19 mouse cellular contexts compared by ENCODE assay signal in the genomic region with DNA sequence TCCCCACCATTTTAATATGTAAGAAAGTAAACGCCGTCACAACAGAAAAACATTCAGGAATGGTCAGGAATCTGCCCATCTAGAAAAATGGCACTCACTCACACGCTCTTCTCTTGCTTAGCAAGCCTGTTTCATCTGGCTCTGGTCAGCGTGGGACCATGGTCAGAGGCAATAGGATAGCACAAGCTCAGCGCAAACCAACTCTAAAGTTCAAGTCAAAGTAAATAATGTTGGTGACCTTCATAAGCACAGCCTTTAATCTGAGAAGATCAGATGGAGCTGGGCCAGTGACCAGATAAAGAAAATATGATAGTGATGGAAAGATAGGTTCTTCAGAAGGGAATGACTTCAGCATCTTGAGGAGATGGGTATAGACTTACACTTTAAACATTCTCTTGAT. TPM values are rescaled to one million over a fixed set of nuclear protein-coding genes. Genes with fewer than 3 reads are reported as not detected.
A peak's percentile ranks its signal among the peaks of the same experiment; 100 is the strongest.
DNase-seq lines count a peak whose midpoint lies in the region; ATAC-seq and TF ChIP-seq lines count a peak whose summit lies in the region.
"Had no signal": no experiment of that assay in that cellular context is flagged by ENCODE, and none has a peak within 500 bp of the region (broad histone marks: within the 10 kb centered on the region; RNA-seq: fewer than 3 reads in every experiment).

No protein-coding gene starts in this region.

- peaks cover 10% of the 10 kb centered on the region for H3K4me1 ChIP-seq in liver, adult 2 months (ENCODE audit: control insufficient read depth, insufficient read depth, low read length)
- H3K4me1 ChIP-seq in liver, embryonic 11.5 days (replicated peaks; ENCODE audit: control insufficient read depth, insufficient read depth, low read length) = peaks cover 14% of the 10 kb centered on the region

- no peak overlapping the region for H3K9ac ChIP-seq in liver, adult 2 months (ENCODE audit: low read depth, low read length)
- no peak overlapping the region for H3K9ac ChIP-seq in liver, embryonic 11.5 days (ENCODE audit: low read depth, low read length)

- no peak for DNase-seq in gastrocnemius, adult 2 months
- DNase-seq in gastrocnemius, postnatal 10 days = no peak
- peak; percentile 84 for DNase-seq in liver, adult 2 months (ENCODE audit: extremely low read depth, low read depth, low spot score)
- no peak for DNase-seq in liver, embryonic 11.5 days (ENCODE audit: low spot score)
- DNase-seq: adrenal gland, adult 2 months; adrenal gland, adult 8-10 months; adrenal gland, postnatal 10 days; adrenal gland, postnatal 14 days; adrenal gland, postnatal 25 days; adrenal gland, postnatal 36 days; B cell, adult 2 months; cerebellum, adult 11 months; cerebellum, adult 11-12 months; cerebellum, adult 18-20 months had no signal

- no peak overlapping the region for H3K4me3 ChIP-seq in gastrocnemius, adult 2 months
- H3K4me3 ChIP-seq in liver, adult 2 months (ENCODE audit: insufficient read depth, low read depth, low read length) = no peak overlapping the region
- no peak overlapping the region for H3K4me3 ChIP-seq in liver, embryonic 11.5 days (ENCODE audit: low read depth, low read length)

- H3K27ac ChIP-seq in gastrocnemius, adult 2 months = peak overlapping the region; percentile 1; the same call in 1 of the 2 replicates
- H3K27ac ChIP-seq in liver, adult 2 months (replicated peaks; ENCODE audit: insufficient read depth, low read depth, low read length) = no peak overlapping the region
- no peak overlapping the region for H3K27ac ChIP-seq in liver, embryonic 11.5 days (ENCODE audit: low read depth, low read length)

- intact Hi-C loops in gastrocnemius, adult 2 months (cut with DNase I) = no loop called here

- no peaks in the 10 kb centered on the region for H3K79me2 ChIP-seq in liver, adult 2 months (ENCODE audit: control insufficient read depth, insufficient read depth, low read length)

- no peak for ATAC-seq in liver, embryonic 11.5 days (replicated peaks; ENCODE audit: low FRiP score)
- ATAC-seq: activated CD4-positive, CD25-positive, alpha-beta regulatory T cell, adult 4 months; CD4-positive, CD25-positive, alpha-beta regulatory T cell, adult 4 months; Patski had no signal

- WGBS in liver, adult 2 months = 56% methylated on average over 5 of the region's 5 CpGs
- 85% methylated on average over 5 of the region's 5 CpGs for WGBS in liver, embryonic 11.5 days

- no peak for TF ChIP-seq CTCF in gastrocnemius, adult 2 months (IDR thresholded peaks at IDR 0.05)
- TF ChIP-seq CTCF in liver, adult 2 months (IDR thresholded peaks at IDR 0.05; ENCODE audit: low read depth, low read length) = no peak

- H3K27me3 ChIP-seq in liver, adult 2 months (ENCODE audit: control insufficient read depth, insufficient read depth, low read length) = no peaks in the 10 kb centered on the region
- no peaks in the 10 kb centered on the region for H3K27me3 ChIP-seq in liver, embryonic 11.5 days (replicated peaks; ENCODE audit: control insufficient read depth, insufficient read depth, low read length)
- H3K27me3 ChIP-seq: CH12.LX, Patski had no signal

- no peaks in the 10 kb centered on the region for H3K36me3 ChIP-seq in liver, adult 2 months (ENCODE audit: control insufficient read depth, insufficient read depth, low read length)
- H3K36me3 ChIP-seq in liver, embryonic 11.5 days (ENCODE audit: control insufficient read depth, insufficient read depth, low read length) = no peaks in the 10 kb centered on the region
- H3K36me3 ChIP-seq: G1E had no signal

- no peak overlapping the region for H3K4me2 ChIP-seq in liver, embryonic 11.5 days

- H3K9me3 ChIP-seq in liver, embryonic 11.5 days (ENCODE audit: control insufficient read depth, low read length) = no peaks in the 10 kb centered on the region
- H3K9me3 ChIP-seq: G1E had no signal

- no peak for TF ChIP-seq POLR2A in liver, adult 2 months (IDR thresholded peaks at IDR 0.05; ENCODE audit: extremely low read depth, insufficient read depth, low read length)

RNA-seq across cellular contexts. Expression of gene Mrvi1, which starts 37.9 kb away (rescaled TPM):
- 1 to 10 TPM; 4.1 to 4.7 TPM for total RNA-seq in gastrocnemius, adult 2 months (2021)
- total RNA-seq in gastrocnemius, postnatal 10 days (2021) = 1 to 10 TPM; 4.7 to 7.0 TPM
- total RNA-seq in liver, adult 2 months (2014; rRNA removed) = 0.55 and 1.2 TPM in 2 replicates
- 1.1 and 1.3 TPM in 2 replicates for polyA plus RNA-seq in liver, adult 2 months (2012; rRNA removed)
- 20.7 and 25.2 TPM in 2 replicates for polyA plus RNA-seq in liver, embryonic 11.5 days (2014; fragmentation: Nextera tagmentation; extraction: Ambion mirVana)
- total RNA-seq: CH12.LX had no signal
